Mouse (Mus musculus) forebrain, embryonic 10.5 days (tissue): ENCODE measurements around the gene Psma5. TPM values are rescaled to one million over a fixed set of nuclear protein-coding genes. Genes with fewer than 3 reads are reported as not detected.

Experiments used
- DNase-seq: peaks from one replicate; pipeline ENCODE4 v3.0.0-alpha.2; 2017; ENCODE audit warnings: low spot score; ENCODE audit errors: extremely low spot score
- H3K27ac ChIP-seq: fragments of 300-500 bp; sonication (generic); 2 replicates; pipeline ENCODE4 v1.5.1; 2016; ENCODE audit warnings: mild to moderate bottlenecking
- H3K27me3 ChIP-seq: fragments of 300-500 bp; sonication (generic); 2 replicates; pipeline ENCODE4 v1.6.1; 2016; ENCODE audit warnings: mild to moderate bottlenecking; ENCODE audit not compliant: poor library complexity, severe bottlenecking
- H3K36me3 ChIP-seq: fragments of 300-500 bp; sonication (generic); replicated peaks from 2 replicates; pipeline ENCODE4 v1.6.1; 2016; ENCODE audit warnings: mild to moderate bottlenecking, moderate library complexity
- H3K4me1 ChIP-seq: fragments of 300-500 bp; sonication (generic); 2 replicates; pipeline ENCODE4 v1.6.1; 2016
- H3K4me3 ChIP-seq: fragments of 300-500 bp; sonication (generic); 2 replicates; pipeline ENCODE4 v1.5.1; 2016; ENCODE audit warnings: mild to moderate bottlenecking, moderate library complexity
- H3K9me3 ChIP-seq: fragments of 300-500 bp; sonication (generic); 2 replicates; pipeline ENCODE4 v1.6.1; 2016; ENCODE audit warnings: mild to moderate bottlenecking, moderate library complexity
- WGBS: fragments of 180-500 bp; shearing (Covaris S2); methylation state at CpG from one replicate; pipeline ENCODE4 v1.1.7; 2016; 5-methylcytosine and 5-hydroxymethylcytosine counted together
- polyA plus RNA-seq: library from polyadenylated mRNA; unstranded; fragments of >200 nt; fragmentation: Nextera tagmentation; extraction: Ambion mirVana; gene quantifications from 2 replicates; pipeline ENCODE4 v1.2.1, GENCODE M21; 2016

Gene Psma5
- polyA plus RNA-seq, 1 experiment from 2014 or later, result 353 TPM

DNA sequence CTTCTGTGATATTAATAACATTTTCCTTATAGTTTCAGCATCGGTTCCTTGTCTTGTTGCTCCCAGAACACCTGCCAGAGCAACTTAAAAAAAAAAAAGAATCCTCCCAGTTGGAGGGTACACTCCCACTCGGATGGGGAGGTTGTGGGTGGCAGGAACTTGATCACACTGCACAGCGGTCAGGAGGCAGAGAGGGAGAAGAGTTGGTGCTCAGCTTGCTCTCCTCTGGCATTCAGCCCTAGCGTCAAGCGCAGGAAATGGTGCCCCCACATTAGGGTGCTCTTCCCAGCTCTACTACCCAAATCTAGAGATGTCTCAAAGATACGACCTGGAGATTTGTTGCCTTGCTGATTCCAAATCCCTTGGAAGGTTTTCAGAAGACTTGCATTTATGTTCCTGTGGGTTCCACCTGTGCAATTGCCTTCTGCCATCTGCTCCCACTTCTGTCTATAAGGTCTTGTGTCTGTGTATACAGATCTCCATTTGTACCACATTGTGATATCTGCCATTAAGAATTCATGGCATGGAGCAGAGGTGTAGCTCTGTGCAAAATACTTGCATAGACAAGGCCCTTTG, 43.8 kb downstream of the Psma5 start:
- no peaks in the 10 kb centered on the region for H3K27me3 ChIP-seq
- H3K27ac ChIP-seq, result no peak overlapping the region
- peaks cover 36% of the 10 kb centered on the region for H3K4me1 ChIP-seq
- no peak overlapping the region for H3K4me3 ChIP-seq
- DNase-seq, result no peak
- H3K36me3 ChIP-seq, result peaks cover 5% of the 10 kb centered on the region; the same call in 1 of the 2 replicates
- WGBS, result 93% methylated on average over 6 of the region's 6 CpGs
- no peaks in the 10 kb centered on the region for H3K9me3 ChIP-seq

DNA sequence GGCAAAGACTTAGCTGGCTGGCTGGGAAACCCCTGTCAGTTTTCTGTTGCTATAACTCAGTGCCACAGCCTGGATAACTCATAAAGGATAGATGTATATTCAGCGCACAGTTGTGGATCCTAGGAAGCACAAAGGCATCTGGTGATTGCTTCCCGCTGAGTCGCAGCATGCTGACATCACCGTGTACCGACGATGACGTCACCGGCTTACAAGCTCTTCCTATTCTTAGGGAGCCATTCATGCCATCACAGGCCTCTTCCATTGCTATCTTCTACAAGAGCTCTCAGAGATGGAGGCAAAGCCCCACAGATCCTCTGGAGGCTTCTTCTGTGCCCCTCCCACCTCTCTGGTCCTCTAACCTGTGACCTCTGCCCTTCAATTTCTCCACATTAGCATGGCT, 47.0 kb downstream of the Psma5 start:
- Histone ChIP-seq H3K4me1 (peaks cover 10% of the 10 kb centered on the region; the same call in 1 of the 2 replicates), H3K27ac (no peak overlapping the region), H3K4me3 (no peak overlapping the region), H3K27me3 (no peaks in the 10 kb centered on the region), H3K36me3 (peaks cover 7% of the 10 kb centered on the region; the same call in 1 of the 2 replicates), H3K9me3 (no peaks in the 10 kb centered on the region)
- 93% methylated on average over 8 of the region's 8 CpGs for WGBS
- no peak for DNase-seq

DNA sequence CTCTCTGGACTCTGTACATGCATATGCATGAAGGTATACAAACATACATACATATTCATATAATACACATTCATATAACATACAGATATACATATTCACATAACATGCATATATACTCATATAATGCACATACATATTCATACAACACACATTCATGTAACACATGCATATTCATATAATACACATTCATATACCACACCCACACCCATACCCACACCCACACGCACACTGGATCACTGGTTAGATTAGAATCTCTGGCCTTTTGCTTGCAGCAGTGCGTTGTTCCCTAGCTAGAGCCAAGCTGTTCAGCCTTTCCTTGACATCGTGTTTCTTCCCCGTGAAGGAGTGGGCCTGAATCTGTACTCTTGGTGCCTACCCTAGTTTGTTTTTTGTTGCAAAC, 48.0 kb downstream of the Psma5 start:
- no peak for DNase-seq
- Histone ChIP-seq H3K9me3 (no peaks in the 10 kb centered on the region), H3K4me3 (no peak overlapping the region), H3K27me3 (no peaks in the 10 kb centered on the region), H3K36me3 (peaks cover 8% of the 10 kb centered on the region; the same call in 1 of the 2 replicates), H3K27ac (no peak overlapping the region), H3K4me1 (0 out of 2 replicates have a peak, but pooled peaks cover 9% of the 10 kb centered on the region)
- 90% methylated on average over 4 of the region's 4 CpGs for WGBS

DNA sequence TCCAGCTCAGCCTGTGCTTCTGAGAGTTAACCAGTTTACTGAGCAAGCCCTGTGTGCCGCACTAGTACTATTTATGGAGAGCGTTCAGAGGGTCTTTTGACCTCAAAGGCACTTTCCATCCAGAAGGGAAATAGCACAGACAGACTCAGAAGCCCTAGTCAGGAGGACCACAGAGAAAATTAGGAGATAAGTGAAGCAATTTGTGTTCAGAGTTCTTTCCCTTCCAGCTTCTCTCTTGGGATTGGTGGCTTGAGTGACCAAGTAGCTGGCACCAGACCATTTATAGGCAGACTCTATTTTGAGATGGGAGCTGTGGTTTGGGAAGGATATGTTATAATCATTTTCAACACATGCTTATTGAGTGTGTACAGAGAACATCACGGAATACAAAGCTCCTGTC, 49.7 kb downstream of the Psma5 start:
- WGBS, result 69% methylated on average over 3 of the region's 3 CpGs
- Histone ChIP-seq H3K27me3 (no peaks in the 10 kb centered on the region), H3K9me3 (no peaks in the 10 kb centered on the region), H3K4me3 (no peak overlapping the region), H3K4me1 (0 out of 2 replicates have a peak, but pooled peaks cover 9% of the 10 kb centered on the region), H3K27ac (no peak overlapping the region; the same call in 1 of the 2 replicates), H3K36me3 (peaks cover 20% of the 10 kb centered on the region)
- no peak for DNase-seq

DNA sequence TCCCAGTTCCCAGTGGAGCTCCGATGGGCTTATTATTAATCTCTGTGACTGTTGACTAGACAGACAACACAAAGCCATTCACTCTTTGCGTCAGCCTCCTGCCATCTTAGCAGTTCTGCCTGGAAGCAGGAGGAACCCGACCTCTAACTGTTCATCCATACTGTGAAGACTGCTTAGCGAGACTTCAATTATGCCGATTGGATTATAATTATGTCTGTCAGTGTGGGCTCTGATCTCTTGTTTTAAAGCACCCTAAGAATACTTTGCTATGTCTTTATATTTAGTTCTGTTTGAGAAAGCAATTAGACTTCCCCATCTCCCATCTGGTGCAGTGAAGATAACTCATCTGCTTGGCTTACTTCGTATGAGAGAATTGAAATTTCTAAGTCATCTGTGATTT, 50.8 kb downstream of the Psma5 start:
- no peaks in the 10 kb centered on the region for H3K27me3 ChIP-seq
- no peak overlapping the region for H3K27ac ChIP-seq
- H3K36me3 ChIP-seq, result peaks cover 26% of the 10 kb centered on the region
- H3K4me1 ChIP-seq, result 0 out of 2 replicates have a peak, but pooled peaks cover 9% of the 10 kb centered on the region
- no peak for DNase-seq
- H3K4me3 ChIP-seq, result no peak overlapping the region
- WGBS, result 86% methylated on average over 6 of the region's 6 CpGs
- no peaks in the 10 kb centered on the region for H3K9me3 ChIP-seq

DNA sequence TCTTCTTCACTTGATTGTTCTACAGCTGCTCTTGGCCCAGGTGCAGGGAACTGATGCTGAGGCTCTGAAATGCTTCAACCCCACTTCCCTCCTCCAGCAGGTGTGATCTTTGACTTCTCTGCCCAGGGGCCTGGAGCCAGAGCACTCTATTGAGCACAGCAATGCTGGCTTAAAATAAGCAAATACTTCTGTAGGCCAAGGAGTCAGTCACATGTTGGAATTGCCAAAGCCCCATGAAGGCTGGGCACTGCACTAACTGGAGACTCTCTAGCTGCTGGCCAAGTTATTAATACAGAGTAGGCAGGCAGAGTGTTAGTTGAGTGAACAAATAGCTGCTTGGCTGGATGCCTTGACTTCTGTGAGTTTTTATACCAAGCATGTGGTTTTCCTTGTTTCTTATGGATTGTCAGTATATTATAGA, 54.2 kb downstream of the Psma5 start:
- Histone ChIP-seq H3K27me3 (no peaks in the 10 kb centered on the region), H3K36me3 (peaks cover 32% of the 10 kb centered on the region), H3K9me3 (no peaks in the 10 kb centered on the region), H3K4me3 (no peak overlapping the region), H3K4me1 (0 out of 2 replicates have a peak, but pooled peaks cover 5% of the 10 kb centered on the region), H3K27ac (no peak overlapping the region)
- no peak for DNase-seq

DNA sequence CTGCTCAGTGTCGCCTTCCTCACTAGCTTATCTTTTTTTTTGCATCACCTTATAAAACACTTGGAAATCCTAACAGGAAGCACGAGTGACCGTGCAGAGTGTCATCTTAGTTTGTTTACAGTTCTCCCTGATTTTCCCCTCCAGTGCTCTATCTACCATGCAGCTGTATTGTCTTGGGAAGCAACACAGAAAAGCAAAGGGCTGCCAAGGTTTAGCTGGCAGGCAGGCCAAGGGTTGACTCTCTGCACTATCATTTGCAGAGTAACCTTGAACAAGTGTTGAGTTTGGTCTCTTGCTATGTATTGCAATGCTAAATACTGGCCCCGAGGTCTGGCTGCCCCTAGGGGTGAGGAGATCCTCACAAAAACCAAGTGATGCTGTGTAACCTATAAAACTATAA, 55.0 kb downstream of the Psma5 start:
- H3K27me3 ChIP-seq, result no peaks in the 10 kb centered on the region
- H3K36me3 ChIP-seq, result peaks cover 35% of the 10 kb centered on the region
- H3K4me3 ChIP-seq, result no peak overlapping the region
- H3K4me1 ChIP-seq, result no peaks in the 10 kb centered on the region
- H3K9me3 ChIP-seq, result no peaks in the 10 kb centered on the region
- no peak for DNase-seq
- WGBS, result 88% methylated on average over 4 of the region's 4 CpGs
- no peak overlapping the region for H3K27ac ChIP-seq

DNA sequence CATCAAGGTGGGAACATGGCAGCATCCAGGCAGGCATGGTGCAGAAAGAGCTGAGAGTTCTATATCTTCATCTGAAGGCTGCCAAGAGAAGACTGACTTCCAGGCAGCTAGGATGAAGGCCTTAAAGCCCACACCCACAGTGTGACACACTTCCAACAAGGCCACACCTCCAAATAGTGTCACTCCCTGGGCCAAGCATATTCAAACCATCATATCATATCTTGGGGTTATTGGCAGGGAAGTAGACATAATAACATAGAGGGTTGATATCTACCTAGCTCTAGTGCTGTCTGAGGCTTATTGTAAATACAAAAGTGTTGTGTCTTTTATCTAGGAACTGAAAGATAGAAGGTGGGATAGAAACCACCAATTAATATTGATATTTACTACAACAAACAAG, 55.7 kb downstream of the Psma5 start:
- Histone ChIP-seq H3K9me3 (no peaks in the 10 kb centered on the region), H3K27me3 (no peaks in the 10 kb centered on the region), H3K27ac (no peak overlapping the region), H3K4me1 (no peaks in the 10 kb centered on the region), H3K4me3 (no peak overlapping the region), H3K36me3 (peaks cover 38% of the 10 kb centered on the region)
- no peak for DNase-seq

DNA sequence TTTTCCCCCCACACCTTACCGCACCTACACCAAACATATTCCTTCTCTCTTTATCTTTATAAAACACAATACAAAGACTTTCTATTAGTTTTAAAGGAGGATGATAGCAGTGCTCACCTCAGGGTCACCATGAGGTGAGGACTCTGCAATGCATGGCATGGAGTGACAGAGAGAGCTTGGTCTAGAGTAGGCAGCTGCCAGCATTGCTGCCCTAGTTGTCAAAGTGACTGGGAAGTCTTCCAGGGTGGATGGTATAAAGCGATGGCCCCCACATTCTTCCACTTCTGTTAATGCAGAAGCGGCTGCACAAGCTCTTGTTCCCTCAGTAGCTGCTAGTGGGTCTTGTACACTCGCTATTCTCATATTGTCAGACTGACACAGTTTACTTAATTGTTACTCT, 56.4 kb downstream of the Psma5 start:
- Histone ChIP-seq H3K4me3 (no peak overlapping the region), H3K27ac (no peak overlapping the region), H3K9me3 (no peaks in the 10 kb centered on the region), H3K4me1 (no peaks in the 10 kb centered on the region), H3K27me3 (no peaks in the 10 kb centered on the region), H3K36me3 (peaks cover 38% of the 10 kb centered on the region)
- no peak for DNase-seq
- 95% methylated on average over 4 of the region's 4 CpGs for WGBS

DNA sequence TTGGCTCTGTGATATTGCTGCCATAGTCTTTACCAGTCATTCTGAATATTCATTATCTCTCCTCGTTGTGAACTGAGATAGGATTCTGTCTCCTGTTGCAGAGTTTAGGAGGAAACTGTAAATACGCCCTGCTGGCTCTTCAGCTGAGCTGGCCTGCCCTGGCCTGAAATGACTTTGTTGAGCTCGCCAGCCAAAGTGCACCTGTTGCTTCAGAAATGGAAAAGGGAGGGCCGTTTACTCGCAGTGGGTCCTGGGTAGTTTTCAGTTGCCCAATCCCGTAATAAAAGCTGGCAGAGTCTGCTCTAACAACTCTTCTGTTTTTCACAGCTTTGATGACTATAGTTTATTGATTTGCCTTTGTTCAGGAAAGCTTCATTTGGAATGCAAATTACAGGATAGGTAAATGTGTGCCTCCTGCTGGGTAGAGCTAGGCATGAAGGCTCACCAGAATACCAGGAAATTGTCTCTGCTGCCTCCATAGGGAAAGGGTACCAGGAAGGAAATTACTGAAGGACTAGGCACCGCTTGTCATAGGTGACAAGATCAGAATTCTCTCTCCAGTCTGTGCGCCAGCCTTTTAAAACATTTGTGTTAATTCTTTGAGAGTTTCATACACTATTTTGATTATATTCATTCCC, 57.4 kb downstream of the Psma5 start:
- Histone ChIP-seq H3K27me3 (no peaks in the 10 kb centered on the region), H3K27ac (no peak overlapping the region), H3K4me3 (no peak overlapping the region), H3K36me3 (peaks cover 35% of the 10 kb centered on the region), H3K9me3 (no peaks in the 10 kb centered on the region), H3K4me1 (no peaks in the 10 kb centered on the region)
- 73% methylated on average over 8 of the region's 8 CpGs for WGBS
- DNase-seq, result no peak

DNA sequence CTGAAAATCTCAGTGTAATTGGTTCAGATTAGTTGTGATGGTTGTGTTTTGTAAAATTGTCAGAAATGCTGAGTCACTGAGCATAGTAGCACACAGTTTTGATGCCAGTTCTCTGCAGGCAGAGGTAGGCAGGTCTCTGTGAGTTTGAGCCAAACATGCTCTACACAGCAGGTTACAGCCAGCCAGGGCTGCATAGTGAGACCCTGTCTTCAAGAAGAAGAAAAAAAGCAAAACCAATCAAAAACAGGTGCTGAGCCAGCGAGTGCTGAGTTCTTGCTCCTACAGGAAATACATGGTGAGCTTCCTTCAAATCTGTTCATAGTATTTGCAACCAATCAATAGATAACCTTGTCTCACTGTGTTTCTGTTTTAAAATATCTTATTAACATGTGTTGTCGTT, 61.8 kb downstream of the Psma5 start:
- WGBS, result 55% methylated on average over 2 of the region's 2 CpGs
- no peak for DNase-seq
- Histone ChIP-seq H3K27me3 (no peaks in the 10 kb centered on the region), H3K36me3 (peaks cover 8% of the 10 kb centered on the region; the same call in 1 of the 2 replicates), H3K27ac (no peak overlapping the region), H3K4me3 (no peak overlapping the region), H3K9me3 (no peaks in the 10 kb centered on the region), H3K4me1 (no peaks in the 10 kb centered on the region)

DNA sequence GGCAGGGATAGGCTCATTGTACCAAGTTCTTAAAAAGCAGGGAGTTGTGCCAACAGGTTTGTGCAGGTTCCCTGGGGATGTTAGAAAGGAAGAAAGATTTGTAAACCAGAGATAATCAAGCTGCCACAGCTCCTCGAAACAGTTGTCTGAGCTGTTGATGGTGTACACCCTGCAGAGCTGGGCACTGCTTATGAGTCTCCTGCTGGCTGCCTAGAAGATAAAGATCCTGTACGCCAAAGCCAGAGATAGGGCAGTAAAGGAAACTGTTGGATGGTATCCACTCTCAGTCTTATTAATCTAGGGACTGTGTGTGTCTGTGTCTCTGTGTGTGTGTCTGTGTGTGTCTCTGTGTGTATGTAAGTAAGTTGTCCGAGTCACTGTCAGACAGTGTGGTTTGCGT, 64.9 kb downstream of the Psma5 start:
- 91% methylated on average over 4 of the region's 4 CpGs for WGBS
- H3K27me3 ChIP-seq, result no peaks in the 10 kb centered on the region
- no peak overlapping the region for H3K27ac ChIP-seq
- DNase-seq, result no peak
- no peaks in the 10 kb centered on the region for H3K4me1 ChIP-seq
- H3K4me3 ChIP-seq, result no peak overlapping the region
- H3K36me3 ChIP-seq, result peaks cover 26% of the 10 kb centered on the region
- no peaks in the 10 kb centered on the region for H3K9me3 ChIP-seq

DNA sequence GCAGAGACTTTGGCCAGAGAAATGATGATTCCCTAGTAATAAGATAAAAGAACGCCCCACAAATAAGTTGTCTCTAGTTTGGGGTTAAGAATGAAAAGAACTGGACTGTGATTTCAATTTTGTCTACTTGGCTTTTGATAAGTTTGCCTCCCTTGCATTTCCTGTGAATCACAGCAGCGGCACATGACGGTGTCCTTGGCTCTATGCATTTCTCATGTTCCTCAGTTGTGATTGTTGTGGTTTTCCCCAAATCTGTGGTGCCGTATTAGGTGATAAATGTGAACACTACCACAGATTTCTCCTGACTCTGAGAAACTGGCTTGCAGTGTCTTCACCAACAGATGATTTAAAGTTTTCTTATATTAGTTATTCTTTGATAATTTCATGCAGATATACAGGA, 65.4 kb downstream of the Psma5 start:
- Histone ChIP-seq H3K9me3 (no peaks in the 10 kb centered on the region), H3K4me3 (no peak overlapping the region), H3K27me3 (no peaks in the 10 kb centered on the region), H3K4me1 (no peaks in the 10 kb centered on the region), H3K36me3 (peaks cover 28% of the 10 kb centered on the region), H3K27ac (no peak overlapping the region)
- WGBS, result 92% methylated on average over 4 of the region's 4 CpGs
- DNase-seq, result no peak
